ENCODE assay signal across 15 mouse cellular contexts in genomic region chr8:91569874-91570273, GRCm38 (mm10).
A peak's percentile ranks its signal among the peaks of the same experiment; 100 is the strongest.
DNase-seq lines count a peak whose midpoint lies in the region; ATAC-seq and TF ChIP-seq lines count a peak whose summit lies in the region.
"Had no signal": no experiment of that assay in that cellular context is flagged by ENCODE, and none has a peak within 500 bp of the region (broad histone marks: within the 10 kb centered on the region; RNA-seq: fewer than 3 reads in every experiment).

No protein-coding gene starts in this region.

- H3K9ac ChIP-seq in midbrain, postnatal 0 days (replicated peaks; ENCODE audit: low read length, poor library complexity, severe bottlenecking) = 0 out of 2 replicates have a peak overlapping the region, but pooled peaks have one; percentile 19
- H3K9ac ChIP-seq: forebrain, postnatal 0 days; hindbrain, embryonic 14.5 days; limb, embryonic 13.5 days; midbrain, embryonic 12.5 days had no signal

- no peak overlapping the region for H3K4me2 ChIP-seq in midbrain, postnatal 0 days (ENCODE audit: low read depth, low read length, poor library complexity, severe bottlenecking)
- H3K4me2 ChIP-seq: hindbrain, embryonic 14.5 days; limb, embryonic 13.5 days; midbrain, embryonic 12.5 days had no signal

- H3K9me3 ChIP-seq in midbrain, postnatal 0 days (ENCODE audit: low read length) = no peaks in the 10 kb centered on the region
- H3K9me3 ChIP-seq: limb, embryonic 13.5 days; midbrain, embryonic 12.5 days had no signal

- H3K36me3 ChIP-seq in midbrain, postnatal 0 days (ENCODE audit: insufficient read depth, low read length) = no peaks in the 10 kb centered on the region
- H3K36me3 ChIP-seq: limb, embryonic 13.5 days; midbrain, embryonic 12.5 days had no signal

- no peak for TF ChIP-seq CTCF in midbrain, postnatal 0 days (IDR thresholded peaks at IDR 0.05)

- H3K4me3 ChIP-seq in midbrain, postnatal 0 days (ENCODE audit: low read depth, low read length) = no peak overlapping the region
- H3K4me3 ChIP-seq: limb, embryonic 13.5 days; midbrain, embryonic 12.5 days had no signal

- no peaks in the 10 kb centered on the region for H3K27me3 ChIP-seq in midbrain, postnatal 0 days (ENCODE audit: insufficient read depth, low read length)

- peaks cover 8% of the 10 kb centered on the region; the same call in 1 of the 2 replicates for H3K4me1 ChIP-seq in midbrain, postnatal 0 days (ENCODE audit: insufficient read depth, low read length)

- ATAC-seq in midbrain, postnatal 0 days (ENCODE audit: low FRiP score) = no peak
- ATAC-seq: forebrain, postnatal 0 days had no signal

- H3K27ac ChIP-seq in midbrain, postnatal 0 days (ENCODE audit: low read depth, low read length) = no peak overlapping the region; the same call in 1 of the 2 replicates
- H3K27ac ChIP-seq: hindbrain, embryonic 14.5 days; limb, embryonic 13.5 days; midbrain, embryonic 12.5 days had no signal

- DNase-seq in frontal cortex, postnatal 36 days (ENCODE audit: low spot score in 2 of 2) = peak; percentile 21 to 22
- no peak for DNase-seq in frontal cortex, postnatal 10 days (ENCODE audit: low spot score in 2 of 2)
- peak; percentile 19 to 32 for DNase-seq in kidney, postnatal 4 days
- DNase-seq in kidney, adult 8-10 months = no peak
- peak; percentile 24 for DNase-seq in right cerebral cortex, adult 18-20 months
- no peak for DNase-seq in right cerebral cortex, postnatal 10 days (ENCODE audit: low spot score in 2 of 2)
- DNase-seq in midbrain, postnatal 0 days (ENCODE audit: low spot score) = no peak
- DNase-seq in adrenal gland, adult 8-10 months = no peak
- DNase-seq: adrenal gland, postnatal 10 days; B cell, adult 2 months; cerebellum, adult 11 months; forebrain, postnatal 0 days had no signal

- 21% methylated on average over 11 of the region's 11 CpGs for WGBS in midbrain, postnatal 0 days

Comparison
In these comparisons a context has a peak if more than half of its experiments do, and no peak if none do; other contexts are left out.
1. DNase-seq: peak in frontal cortex, postnatal 36 days (2 of 2), kidney, postnatal 4 days (2 of 2) and right cerebral cortex, adult 18-20 months (single experiment); none in frontal cortex, postnatal 10 days (0 of 2), kidney, adult 8-10 months (0 of 2), right cerebral cortex, postnatal 10 days (0 of 2), midbrain, postnatal 0 days (single experiment) and adrenal gland, adult 8-10 months (single experiment).